Mouse (Mus musculus) heart, embryonic 14.5 days (tissue): ENCODE data around the gene Fgfr2. TPM values are rescaled to one million over a fixed set of nuclear protein-coding genes. Genes with fewer than 3 reads are reported as not detected.

Experiments
- ATAC-seq: fragments of 200-750 bp; cut with Nextera tagmentation; 2 replicates; pipeline ENCODE4 v1.8.0; 2017; ENCODE audit warnings: low read depth, moderate TSS enrichment; ENCODE audit not compliant: insufficient number of reproducible peaks, insufficient read depth, low FRiP score
- H3K27ac ChIP-seq, 2 experiments: fragments of 200-500 bp in 1 of 2; fragments of 300-500 bp in 1 of 2; sonication (generic) in 1 of 2; replicated peaks in 1 of 2; 2 replicates each; pipeline ENCODE4 v1.5.1; 2012 to 2014; ENCODE audit warnings: low read depth in 2 of 2, low read length in 2 of 2, control low read depth in 1 of 2, mild to moderate bottlenecking in 1 of 2, mixed read lengths in 1 of 2; ENCODE audit not compliant: control insufficient read depth in 1 of 2, insufficient read depth in 1 of 2
- H3K27me3 ChIP-seq: fragments of 300-500 bp; sonication (generic); 2 replicates; pipeline ENCODE4 v1.6.1; 2014; ENCODE audit warnings: mild to moderate bottlenecking, low read length, control low read depth; ENCODE audit not compliant: control insufficient read depth, insufficient read depth
- H3K36me3 ChIP-seq: fragments of 300-500 bp; sonication (generic); 2 replicates; pipeline ENCODE4 v1.6.1; 2014; ENCODE audit warnings: mild to moderate bottlenecking, control low read depth, low read length, mixed read lengths; ENCODE audit not compliant: control insufficient read depth, insufficient read depth
- H3K4me1 ChIP-seq, 2 experiments: fragments of 200-500 bp in 1 of 2; fragments of 300-500 bp in 1 of 2; sonication (generic) in 1 of 2; 2 replicates each; pipeline ENCODE4 v1.6.1; 2012 to 2014; ENCODE audit warnings: low read length in 2 of 2, control low read depth in 1 of 2, mixed read lengths in 1 of 2; ENCODE audit not compliant: control insufficient read depth in 2 of 2, insufficient read depth in 2 of 2
- H3K4me2 ChIP-seq: fragments of 300-500 bp; sonication (generic); 2 replicates; pipeline ENCODE4 v1.6.1; 2014; ENCODE audit warnings: mild to moderate bottlenecking, low read length
- H3K4me3 ChIP-seq, 2 experiments: fragments of 200-500 bp in 1 of 2; fragments of 300-500 bp in 1 of 2; sonication (generic) in 1 of 2; 2 replicates each; pipeline ENCODE4 v1.5.1; 2012 to 2014; ENCODE audit warnings: low read length in 2 of 2, mild to moderate bottlenecking in 2 of 2, control low read depth in 1 of 2, low read depth in 1 of 2, moderate library complexity in 1 of 2; ENCODE audit not compliant: control insufficient read depth in 1 of 2, insufficient read depth in 1 of 2
- H3K9ac ChIP-seq: fragments of 300-500 bp; sonication (generic); 2 replicates; pipeline ENCODE4 v1.6.1; 2014; ENCODE audit warnings: mild to moderate bottlenecking, low read length
- H3K9me3 ChIP-seq: fragments of 300-500 bp; sonication (generic); 2 replicates; pipeline ENCODE4 v1.6.1; 2016; ENCODE audit warnings: low read length, control low read depth; ENCODE audit not compliant: control insufficient read depth
- WGBS: fragments of 180-500 bp; shearing (Covaris S2); extraction: QIAGEN DNeasy Blood & Tissue Kit; methylation state at CpG from one replicate; pipeline ENCODE4 v1.1.7; 2014; 5-methylcytosine and 5-hydroxymethylcytosine counted together
- polyA plus RNA-seq: library from polyadenylated mRNA; unstranded; fragments of >200 nt; fragmentation: Nextera tagmentation; extraction: Ambion mirVana; gene quantifications from 2 replicates; pipeline ENCODE4 v1.2.1, GENCODE M21; 2014

Fgfr2 gene
- polyA plus RNA-seq, 1 experiment from 2014 or later: 22.4 TPM

DNA sequence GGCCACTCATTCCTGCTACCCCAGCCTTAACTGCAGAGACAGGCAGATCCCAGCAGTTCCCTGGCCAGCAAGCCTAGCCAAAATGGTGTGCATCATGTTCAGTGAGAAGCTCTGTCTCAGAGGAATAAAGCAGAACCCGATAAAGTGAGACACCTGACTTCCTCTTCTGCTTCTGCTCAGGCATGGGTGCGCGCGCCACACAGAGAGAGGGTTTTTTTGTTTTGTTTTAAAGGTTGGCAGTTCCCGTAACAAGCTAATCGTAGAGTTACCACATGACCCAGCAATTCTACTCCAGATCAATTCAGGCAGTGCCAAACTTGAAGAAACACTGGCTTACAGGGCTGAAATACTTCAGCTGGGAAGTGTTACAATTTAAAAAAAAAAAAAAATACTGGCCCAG is 554.3 kb downstream of the Fgfr2 start:
- Histone ChIP-seq H3K27ac (no peak overlapping the region), H3K27me3 (no peaks in the 10 kb centered on the region), H3K36me3 (peaks cover 58% of the 10 kb centered on the region), H3K4me1 (peaks cover 13 to 36% of the 10 kb centered on the region in 2 experiments), H3K9me3 (no peaks in the 10 kb centered on the region), H3K4me2 (no peak overlapping the region), H3K9ac (no peak overlapping the region), H3K4me3 (no peak overlapping the region)
- 90% methylated on average over 6 of the region's 6 CpGs for WGBS
- no peak for ATAC-seq

DNA sequence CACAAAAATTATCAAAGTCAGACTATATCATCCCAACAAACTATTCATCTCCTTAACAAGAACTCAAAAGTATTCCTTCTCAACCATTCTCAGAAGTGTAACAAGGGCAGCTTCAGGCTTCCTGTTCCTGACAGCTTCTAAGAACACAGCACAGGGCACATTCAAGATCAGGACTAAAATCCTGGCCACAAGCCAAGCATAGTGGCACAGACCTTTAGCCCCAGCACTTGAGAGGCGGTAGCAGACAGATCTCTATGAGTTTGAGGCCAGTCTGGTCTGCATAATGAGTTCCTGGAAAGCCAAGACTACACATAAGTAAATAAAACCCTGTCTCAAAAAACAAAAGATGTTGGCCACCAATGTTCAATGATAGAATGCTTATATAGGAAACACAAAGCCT is 557.3 kb downstream of the Fgfr2 start:
- H3K27ac ChIP-seq: no peak overlapping the region
- H3K36me3 ChIP-seq: peaks cover 88% of the 10 kb centered on the region
- H3K9ac ChIP-seq: no peak overlapping the region
- H3K4me2 ChIP-seq: no peak overlapping the region
- H3K27me3 ChIP-seq: no peaks in the 10 kb centered on the region
- ATAC-seq: no peak
- peaks cover 10 to 15% of the 10 kb centered on the region in 2 experiments for H3K4me1 ChIP-seq
- WGBS: 13% methylated on average over 1 of the region's 1 CpGs
- no peaks in the 10 kb centered on the region for H3K9me3 ChIP-seq
- H3K4me3 ChIP-seq: no peak overlapping the region

DNA sequence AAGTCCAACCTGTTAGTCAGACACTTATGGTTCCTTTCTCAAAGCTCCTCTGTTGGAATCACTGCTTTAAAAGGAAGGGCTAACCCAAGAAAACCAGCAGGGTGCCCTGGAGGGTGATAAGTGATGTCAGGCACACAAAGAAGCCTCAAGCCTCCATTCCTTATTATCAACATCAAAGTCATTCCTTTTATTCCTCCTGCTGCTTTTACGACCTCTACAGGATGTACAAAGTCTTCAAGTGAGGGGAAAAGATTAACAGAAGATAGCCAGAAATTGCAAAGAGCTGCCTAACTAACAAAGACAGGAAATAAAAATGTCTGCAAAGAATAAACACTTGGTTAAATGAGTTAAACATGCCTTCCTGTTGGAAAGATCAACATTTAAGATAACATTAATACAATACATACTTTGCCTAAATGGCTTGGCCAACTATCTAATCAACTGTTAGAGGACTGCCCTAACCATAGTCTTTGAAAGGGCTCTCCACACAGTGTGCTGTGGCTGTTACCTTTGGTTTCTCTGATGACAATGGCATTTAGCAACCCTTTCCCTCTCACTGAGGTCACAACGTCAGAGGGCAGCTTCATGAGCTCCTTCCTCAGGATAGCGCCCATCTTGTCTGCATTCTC is 563.9 kb downstream of the Fgfr2 start:
- Histone ChIP-seq H3K27ac (no peak overlapping the region), H3K4me2 (no peak overlapping the region)
- no peak for ATAC-seq

DNA sequence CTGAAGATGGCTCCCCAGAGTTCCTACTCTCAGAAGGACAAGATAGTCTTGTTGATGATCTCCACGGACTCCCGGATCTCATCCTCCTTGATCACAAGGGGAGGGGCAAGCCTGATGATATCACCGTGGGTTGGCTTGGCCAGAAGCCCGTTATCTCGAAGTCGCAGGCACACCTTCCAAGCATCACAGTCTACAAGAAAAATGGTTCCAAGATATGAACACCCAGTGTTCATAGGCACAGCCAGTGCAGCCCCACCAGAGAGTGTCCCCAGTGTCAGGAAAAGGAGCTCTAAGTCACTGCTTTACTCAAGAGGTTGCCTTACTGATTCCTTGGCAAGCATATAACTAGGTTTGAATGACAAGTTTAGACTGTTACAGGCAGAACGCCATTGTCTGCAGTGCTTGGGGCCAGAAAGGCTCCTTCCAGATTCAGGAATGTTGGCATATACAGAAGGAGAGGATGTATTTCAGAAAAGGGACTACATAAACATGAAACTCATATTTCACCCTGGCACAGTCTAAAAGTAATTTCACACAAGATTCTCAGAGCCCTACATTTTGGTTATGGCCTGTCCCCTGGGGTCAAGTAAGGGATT is 564.9 kb downstream of the Fgfr2 start:
- WGBS: 76% methylated on average over 7 of the region's 7 CpGs
- peaks cover 69% of the 10 kb centered on the region for H3K36me3 ChIP-seq
- H3K9ac ChIP-seq: no peak overlapping the region
- H3K27ac ChIP-seq: no peak overlapping the region
- no peaks in the 10 kb centered on the region for H3K9me3 ChIP-seq
- H3K4me3 ChIP-seq: no peak overlapping the region
- H3K4me1 ChIP-seq: peaks cover 0 to 3% of the 10 kb centered on the region in 2 experiments; a peak in 1 of 4 replicates
- no peaks in the 10 kb centered on the region for H3K27me3 ChIP-seq
- ATAC-seq: no peak
- no peak overlapping the region for H3K4me2 ChIP-seq

More for the DNA sequence above, 563.9 kb downstream of the Fgfr2 start:
- Histone ChIP-seq H3K9ac (no peak overlapping the region), H3K9me3 (no peaks in the 10 kb centered on the region), H3K27me3 (no peaks in the 10 kb centered on the region), H3K4me1 (peaks cover 0 to 3% of the 10 kb centered on the region in 2 experiments; a peak in 1 of 4 replicates), H3K4me3 (no peak overlapping the region), H3K36me3 (peaks cover 79% of the 10 kb centered on the region)
- 46% methylated on average over 3 of the region's 3 CpGs for WGBS

DNA sequence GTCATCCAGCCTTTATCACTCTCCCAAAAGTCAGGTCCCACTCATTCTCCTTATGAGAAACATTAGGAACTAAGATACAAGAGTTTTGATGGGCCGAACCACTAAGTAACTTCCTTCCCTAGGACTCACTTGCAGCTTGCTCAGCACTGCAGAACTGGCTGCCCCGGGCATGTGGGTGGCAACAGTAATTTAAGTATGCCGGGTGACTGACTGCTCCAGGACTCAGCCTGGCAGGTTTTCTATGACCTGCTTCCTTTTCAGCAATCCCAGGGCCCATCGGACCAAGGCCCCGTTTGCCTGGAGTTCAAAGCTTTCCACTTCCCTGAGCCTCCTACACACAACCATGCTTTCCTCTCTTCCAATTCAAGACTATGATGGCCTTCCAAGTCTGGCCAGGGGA is 566.6 kb downstream of the Fgfr2 start:
- Histone ChIP-seq H3K4me2 (no peak overlapping the region), H3K27ac (no peak overlapping the region), H3K4me3 (no peak overlapping the region), H3K9ac (no peak overlapping the region), H3K27me3 (no peaks in the 10 kb centered on the region), H3K4me1 (peaks cover 0 to 3% of the 10 kb centered on the region in 2 experiments; a peak in 1 of 4 replicates), H3K36me3 (peaks cover 52% of the 10 kb centered on the region), H3K9me3 (no peaks in the 10 kb centered on the region)
- 81% methylated on average over 5 of the region's 5 CpGs for WGBS
- ATAC-seq: no peak

DNA sequence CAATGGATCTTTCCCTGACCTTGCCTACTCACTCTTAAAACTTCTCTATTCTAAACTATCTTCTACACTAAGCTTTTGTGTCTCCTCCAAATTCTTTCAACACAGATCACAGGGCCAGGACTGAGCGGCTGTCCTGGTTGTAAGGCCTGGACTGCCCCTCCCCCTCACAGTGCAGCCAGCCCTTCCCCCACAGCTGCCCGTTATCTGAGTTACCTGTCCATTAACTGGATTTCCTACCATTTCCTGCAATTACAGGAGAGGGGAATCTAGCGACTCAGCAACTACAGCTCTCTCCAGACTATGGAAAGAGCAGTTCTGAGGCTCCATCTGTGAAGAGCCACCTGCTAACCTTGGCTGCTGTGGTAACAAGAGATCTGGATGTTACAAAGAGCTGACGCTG is 567.2 kb downstream of the Fgfr2 start:
- Histone ChIP-seq H3K27ac (no peak overlapping the region), H3K36me3 (peaks cover 46% of the 10 kb centered on the region), H3K4me2 (no peak overlapping the region), H3K9me3 (no peaks in the 10 kb centered on the region), H3K9ac (no peak overlapping the region), H3K4me1 (peaks cover 0 to 3% of the 10 kb centered on the region in 2 experiments; a peak in 1 of 4 replicates), H3K27me3 (no peaks in the 10 kb centered on the region), H3K4me3 (no peak overlapping the region)
- 22% methylated on average over 4 of the region's 4 CpGs for WGBS
- ATAC-seq: no peak

DNA sequence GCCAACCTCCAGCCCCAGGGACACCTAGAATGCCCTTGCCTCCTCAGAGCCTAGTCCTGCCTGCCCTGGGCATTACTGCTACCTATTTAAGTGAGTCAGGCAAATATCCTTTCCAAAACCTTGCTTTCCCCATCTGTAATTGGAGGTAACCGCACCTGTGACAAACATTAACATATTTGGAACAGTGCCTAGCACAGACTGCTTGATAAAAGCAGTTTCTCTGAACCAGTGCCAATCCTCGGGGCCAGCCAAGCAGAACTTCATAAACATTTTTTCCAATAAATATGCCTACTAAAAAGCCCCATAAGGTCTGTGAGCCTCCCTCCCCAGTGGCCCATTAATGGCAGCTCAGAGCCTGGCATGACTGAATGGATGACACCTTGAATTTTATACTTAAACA is 569.1 kb downstream of the Fgfr2 start:
- Histone ChIP-seq H3K4me2 (no peak overlapping the region), H3K4me3 (no peak overlapping the region), H3K4me1 (peaks cover 0 to 3% of the 10 kb centered on the region in 2 experiments; a peak in 1 of 4 replicates), H3K36me3 (peaks cover 28% of the 10 kb centered on the region), H3K27me3 (no peaks in the 10 kb centered on the region), H3K27ac (no peak overlapping the region), H3K9me3 (no peaks in the 10 kb centered on the region), H3K9ac (no peak overlapping the region)
- no peak for ATAC-seq
- WGBS: 69% methylated on average over 2 of the region's 2 CpGs
